Mouse (Mus musculus) small intestine, adult 2 months (tissue): ENCODE results near the gene Kcnd3. TPM values are rescaled to one million over a fixed set of nuclear protein-coding genes. Genes with fewer than 3 reads are reported as not detected.

Experiments used
- H3K27ac ChIP-seq: fragments of 200-500 bp; 2 replicates; pipeline ENCODE4 v1.5.1; 2012; ENCODE audit warnings: low read depth, low read length, control low read depth, inconsistent platforms; ENCODE audit not compliant: insufficient read depth
- H3K27me3 ChIP-seq: fragments of 200-500 bp; 2 replicates; pipeline ENCODE4 v1.6.1; 2012; ENCODE audit warnings: mild to moderate bottlenecking, moderate library complexity, low read length, inconsistent platforms; ENCODE audit not compliant: control insufficient read depth, insufficient read depth
- H3K36me3 ChIP-seq: fragments of 200-500 bp; 2 replicates; pipeline ENCODE4 v1.6.1; 2012; ENCODE audit warnings: mild to moderate bottlenecking, low read length, control low read depth, inconsistent platforms; ENCODE audit not compliant: control insufficient read depth, insufficient read depth
- H3K4me1 ChIP-seq: fragments of 200-500 bp; 2 replicates; pipeline ENCODE4 v1.6.1; 2012; ENCODE audit warnings: low read length, inconsistent platforms, mixed read lengths; ENCODE audit not compliant: control insufficient read depth, insufficient read depth, insufficient read length
- H3K4me3 ChIP-seq: fragments of 200-500 bp; 2 replicates; pipeline ENCODE4 v1.5.1; 2012; ENCODE audit warnings: low read depth, mild to moderate bottlenecking, control low read depth, inconsistent platforms, low read length, moderate library complexity
- CTCF ChIP-seq: fragments of 200-500 bp; IDR thresholded peaks from 2 replicates; pipeline ENCODE4 v1.5.1; 2012; ENCODE audit warnings: low read depth, mild to moderate bottlenecking, control low read depth, inconsistent platforms, low read length, moderate library complexity, mixed read lengths; ENCODE audit not compliant: insufficient replicate concordance, insufficient read length; ENCODE audit errors: extremely low read depth
- POLR2A ChIP-seq: fragments of 200-500 bp; IDR thresholded peaks from 2 replicates; pipeline ENCODE4 v1.6.1; 2012; ENCODE audit warnings: low read depth, mild to moderate bottlenecking, control low read depth, inconsistent platforms, low read length, moderate library complexity
- WGBS: fragments of 180-500 bp; shearing (Covaris S2); methylation state at CpG from one replicate; pipeline ENCODE4 v1.1.7; 2018; 5-methylcytosine and 5-hydroxymethylcytosine counted together
- polyA plus RNA-seq: library from polyadenylated mRNA; depleted of rRNA; stranded (reverse); fragments of >200 nt; gene quantifications from 2 replicates; pipeline ENCODE4 v1.2.3, GENCODE M21; 2012

Gene Kcnd3
- polyA plus RNA-seq, 1 experiment = 1.5 TPM

DNA sequence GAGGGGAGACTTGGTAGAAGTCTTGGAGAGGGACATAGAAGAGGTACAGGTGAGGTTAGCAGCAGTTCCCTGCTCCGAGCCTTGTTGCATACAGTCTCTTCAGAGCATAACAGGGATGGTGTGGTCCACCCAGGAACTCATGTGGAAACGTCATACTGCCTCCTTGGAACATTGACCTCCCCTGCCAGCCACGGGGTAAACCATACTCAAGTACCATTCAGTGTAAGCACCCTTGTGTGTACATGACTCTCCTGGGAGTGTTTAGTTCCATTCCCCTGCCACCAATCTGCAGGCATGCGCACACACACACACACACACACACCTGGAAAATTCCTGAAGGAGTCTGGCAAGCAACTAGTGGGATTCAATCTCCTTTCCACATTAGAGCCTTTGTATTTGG lies 90.6 kb downstream of the Kcnd3 start:
- Histone ChIP-seq H3K36me3 (no peaks in the 10 kb centered on the region), H3K4me3 (no peak overlapping the region), H3K4me1 (no peaks in the 10 kb centered on the region), H3K27me3 (no peaks in the 10 kb centered on the region), H3K27ac (no peak overlapping the region)
- 66% methylated on average over 4 of the region's 4 CpGs for WGBS
- TF ChIP-seq CTCF (no peak), POLR2A (no peak)

DNA sequence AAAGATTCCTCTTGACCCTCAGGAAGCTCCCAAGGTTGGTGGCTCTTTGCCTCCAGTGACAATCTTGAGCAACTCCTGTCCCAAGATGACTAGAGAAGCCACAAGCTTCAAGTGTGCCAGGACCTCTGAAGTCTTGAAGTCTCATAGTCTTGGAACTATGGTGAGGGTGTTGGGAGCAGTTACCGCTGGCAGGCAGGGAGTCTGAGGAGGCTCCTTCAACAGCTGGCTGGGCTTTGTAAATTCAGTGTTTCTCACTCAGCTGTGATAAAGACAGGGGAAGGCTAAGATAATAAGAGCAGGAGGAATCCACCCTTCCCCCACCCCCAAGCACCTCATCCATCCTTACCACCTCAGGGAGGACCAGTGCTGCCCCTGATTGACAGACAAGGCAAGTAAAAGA lies 92.0 kb downstream of the Kcnd3 start:
- 77% methylated on average over 1 of the region's 1 CpGs for WGBS
- Histone ChIP-seq H3K36me3 (no peaks in the 10 kb centered on the region), H3K27ac (no peak overlapping the region), H3K4me1 (no peaks in the 10 kb centered on the region), H3K27me3 (no peaks in the 10 kb centered on the region), H3K4me3 (no peak overlapping the region)
- no peak for TF ChIP-seq POLR2A
- TF ChIP-seq CTCF = no peak

DNA sequence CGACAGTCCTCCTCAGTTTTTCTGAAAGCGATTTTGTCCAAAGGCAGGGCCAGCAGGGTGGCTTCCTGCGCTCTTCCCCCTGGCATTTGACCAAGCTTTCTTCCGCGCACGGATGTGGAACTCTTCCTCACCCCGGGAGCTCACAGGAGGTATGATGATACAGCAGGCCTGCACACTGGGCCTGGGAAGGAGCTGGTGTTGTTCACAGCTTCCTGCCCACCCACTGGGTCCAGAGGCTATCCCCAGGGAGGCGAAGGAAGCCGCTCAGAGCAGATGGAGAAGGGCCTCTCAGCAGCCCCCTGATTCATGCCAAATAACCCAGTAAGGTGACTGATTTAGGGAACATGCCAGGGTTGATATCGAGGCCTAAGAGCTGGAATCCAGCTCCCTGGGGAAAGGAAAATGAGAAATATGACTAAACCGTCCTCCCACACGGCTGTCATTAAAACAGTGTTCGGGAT lies 94.5 kb downstream of the Kcnd3 start:
- Histone ChIP-seq H3K27ac (no peak overlapping the region), H3K36me3 (no peaks in the 10 kb centered on the region), H3K4me1 (no peaks in the 10 kb centered on the region), H3K27me3 (no peaks in the 10 kb centered on the region), H3K4me3 (no peak overlapping the region)
- TF ChIP-seq CTCF (no peak), POLR2A (no peak)
- 58% methylated on average over 13 of the region's 13 CpGs for WGBS

DNA sequence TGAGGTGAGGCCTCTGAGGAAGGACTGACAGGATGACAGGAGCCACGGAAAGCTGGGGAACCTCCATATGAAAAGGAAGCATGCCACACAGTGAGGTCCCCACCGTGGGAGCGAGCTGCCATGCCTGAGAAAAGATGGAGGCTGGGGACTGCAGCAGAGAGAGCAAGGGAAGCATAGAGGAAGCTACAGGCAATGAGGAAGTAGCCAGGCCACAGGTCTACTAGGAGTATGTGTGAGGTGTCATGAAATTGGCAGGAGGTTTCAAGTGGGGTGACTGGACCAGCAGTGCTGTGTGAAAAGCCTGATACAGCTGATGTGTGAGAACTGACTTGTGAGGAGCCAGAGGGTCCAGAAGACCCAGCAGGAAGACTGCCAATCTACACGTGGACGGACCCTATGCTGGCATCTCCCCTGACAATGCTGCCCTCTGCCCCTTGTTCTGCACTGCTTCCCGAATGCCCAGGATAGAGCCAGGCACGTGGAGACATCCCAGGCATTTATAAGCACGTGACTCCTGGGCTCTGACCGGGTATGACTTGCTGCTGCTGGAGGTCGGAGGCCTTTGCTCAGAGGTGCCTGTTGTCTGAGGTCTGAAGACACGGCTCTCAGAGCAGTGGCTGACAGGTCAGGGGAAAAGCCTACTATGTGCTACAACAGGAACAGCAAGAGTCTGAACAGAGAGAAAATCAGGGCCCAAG lies 96.1 kb downstream of the Kcnd3 start:
- WGBS = 69% methylated on average over 11 of the region's 11 CpGs
- Histone ChIP-seq H3K27me3 (no peaks in the 10 kb centered on the region), H3K27ac (no peak overlapping the region), H3K4me3 (no peak overlapping the region), H3K4me1 (no peaks in the 10 kb centered on the region), H3K36me3 (no peaks in the 10 kb centered on the region)
- TF ChIP-seq POLR2A (no peak), CTCF (no peak)

DNA sequence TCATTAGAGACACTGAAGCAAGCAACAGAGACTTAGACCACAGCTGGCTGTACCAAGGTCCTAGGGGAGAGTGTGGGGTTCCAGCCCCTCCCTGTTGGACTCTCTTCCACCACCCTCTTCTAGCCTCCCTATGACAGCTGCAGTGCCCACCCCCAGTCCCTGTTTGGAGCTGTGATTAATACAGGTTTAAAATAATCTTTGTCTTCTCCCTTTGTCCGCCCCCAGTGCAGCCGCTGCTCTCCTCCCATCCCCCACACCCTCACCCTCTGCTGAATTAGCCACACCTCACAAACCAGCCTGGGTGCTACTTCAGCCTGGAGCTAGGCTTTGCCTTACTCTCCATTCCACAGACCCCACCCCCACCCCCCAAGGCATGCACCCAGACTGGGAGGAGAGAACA lies 107.3 kb downstream of the Kcnd3 start:
- no peaks in the 10 kb centered on the region for H3K27me3 ChIP-seq
- H3K4me1 ChIP-seq = no peaks in the 10 kb centered on the region
- WGBS = 37% methylated on average over 2 of the region's 2 CpGs
- H3K36me3 ChIP-seq = no peaks in the 10 kb centered on the region
- H3K4me3 ChIP-seq = no peak overlapping the region
- no peak overlapping the region for H3K27ac ChIP-seq
- TF ChIP-seq CTCF = no peak
- TF ChIP-seq POLR2A = no peak

DNA sequence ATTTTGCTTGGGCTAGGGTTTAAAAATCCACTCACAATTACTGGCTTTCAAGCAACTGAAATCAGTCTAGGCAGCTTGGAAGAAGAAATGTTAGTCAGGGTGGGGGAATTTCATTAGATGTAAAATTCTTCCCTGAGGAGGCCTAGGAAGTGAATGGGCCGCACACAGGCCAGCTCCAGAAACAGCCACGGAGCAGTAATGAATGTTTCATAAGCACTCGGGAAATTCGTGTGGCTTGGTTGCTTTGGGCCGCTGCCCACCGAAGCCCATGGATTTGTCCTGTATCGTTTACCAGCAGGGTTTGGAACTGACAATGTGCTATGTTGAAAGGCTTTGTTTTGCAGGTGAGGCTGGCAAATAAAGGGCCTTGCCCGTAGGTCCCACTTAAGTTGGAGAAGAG lies 114.8 kb downstream of the Kcnd3 start:
- Histone ChIP-seq H3K27me3 (no peaks in the 10 kb centered on the region), H3K4me1 (no peaks in the 10 kb centered on the region), H3K4me3 (no peak overlapping the region), H3K27ac (no peak overlapping the region), H3K36me3 (no peaks in the 10 kb centered on the region)
- TF ChIP-seq POLR2A (no peak), CTCF (no peak)
- 80% methylated on average over 8 of the region's 8 CpGs for WGBS

DNA sequence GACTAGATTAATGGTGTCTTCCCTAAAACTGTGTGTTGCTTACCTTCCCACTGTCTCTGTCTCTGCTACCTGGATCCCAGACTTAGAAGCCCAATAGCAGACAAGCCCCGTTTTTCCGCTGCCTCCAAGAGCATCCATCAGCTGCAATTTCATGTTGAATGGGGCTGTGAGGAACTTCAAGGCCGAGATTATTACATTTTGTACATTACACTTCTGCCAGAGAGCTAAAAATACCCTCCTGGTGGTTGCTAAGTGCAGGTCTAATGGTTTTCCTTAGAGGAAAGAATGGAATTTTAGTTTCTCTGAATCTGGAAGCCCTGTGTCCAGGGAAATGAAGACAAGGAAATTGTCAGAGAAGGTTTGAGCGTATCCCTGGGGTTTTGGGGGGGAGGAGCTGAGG lies 115.3 kb downstream of the Kcnd3 start:
- no peaks in the 10 kb centered on the region for H3K4me1 ChIP-seq
- no peak for TF ChIP-seq POLR2A
- no peak for TF ChIP-seq CTCF
- 59% methylated on average over 4 of the region's 4 CpGs for WGBS
- H3K27me3 ChIP-seq = no peaks in the 10 kb centered on the region
- H3K36me3 ChIP-seq = no peaks in the 10 kb centered on the region
- no peak overlapping the region for H3K27ac ChIP-seq
- no peak overlapping the region for H3K4me3 ChIP-seq

DNA sequence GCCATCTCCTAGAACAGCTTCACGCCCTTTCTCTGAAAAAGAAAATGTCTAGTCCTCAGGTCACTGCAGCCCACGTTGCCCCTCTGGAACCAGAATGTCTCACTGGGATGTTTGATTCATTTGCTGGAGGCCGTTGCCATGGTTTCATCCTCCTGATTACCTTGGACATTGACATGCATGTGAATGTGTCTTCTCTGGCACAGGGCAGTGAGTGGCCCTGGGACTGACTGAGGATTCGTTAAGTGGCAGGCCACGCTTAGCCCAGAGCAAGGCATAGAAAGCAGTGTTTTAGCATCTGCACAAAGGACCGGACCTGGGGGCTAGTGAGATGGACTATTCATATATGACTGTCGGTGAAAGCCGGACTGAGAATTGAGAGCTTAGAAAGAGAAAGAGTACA lies 116.3 kb downstream of the Kcnd3 start:
- Histone ChIP-seq H3K27me3 (no peaks in the 10 kb centered on the region), H3K36me3 (no peaks in the 10 kb centered on the region), H3K27ac (no peak overlapping the region), H3K4me3 (no peak overlapping the region), H3K4me1 (no peaks in the 10 kb centered on the region)
- 74% methylated on average over 8 of the region's 8 CpGs for WGBS
- no peak for TF ChIP-seq CTCF
- no peak for TF ChIP-seq POLR2A
